Mouse (Mus musculus): ENCODE results near the gene Ppie. TPM values are rescaled to one million over a fixed set of nuclear protein-coding genes. Genes with fewer than 3 reads are reported as not detected.
"Not testable (repeated sequence)": the region's sequence is repeated elsewhere in the genome, so short reads cannot be mapped to it uniquely, and the experiment has no call there.

The Ppie gene
- polyA plus RNA-seq, 1 experiment from 2014 or later = 61.7 TPM

DNA sequence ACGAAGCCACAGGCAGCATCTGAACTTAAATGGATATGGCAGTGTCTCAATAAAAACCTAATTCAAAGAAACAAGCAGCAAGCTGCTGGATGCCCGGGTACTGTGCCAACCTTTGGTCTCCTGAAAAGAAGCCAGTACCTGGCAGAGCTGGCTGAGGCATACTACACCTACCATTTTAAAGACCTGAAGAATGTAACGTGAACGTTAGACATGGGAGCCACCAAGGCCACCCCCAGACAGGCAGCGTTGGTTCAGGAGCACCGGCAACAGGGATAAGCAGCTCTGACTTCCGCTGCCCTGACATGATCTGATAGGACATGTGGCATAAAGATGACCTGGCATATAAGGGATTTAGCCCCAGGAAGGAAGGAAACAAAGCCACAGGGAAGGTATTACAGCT is 13.1 kb downstream of the Ppie start:
- ATAC-seq (ENCODE audit: low FRiP score, low TSS enrichment) (no peak), DNase-seq (no peak)
- H3K27ac ChIP-seq (replicated peaks; ENCODE audit: low read depth, low read length) = no peak overlapping the region
- H3K4me1 ChIP-seq (ENCODE audit: control insufficient read depth, insufficient read depth, low read length) = no peaks in the 10 kb centered on the region
- 94% methylated on average over 7 of the region's 7 CpGs for WGBS
- H3K36me3 ChIP-seq (ENCODE audit: control insufficient read depth, insufficient read depth, low read length) = peaks cover 59% of the 10 kb centered on the region
- H3K27me3 ChIP-seq (ENCODE audit: control insufficient read depth, insufficient read depth, low read length) = no peaks in the 10 kb centered on the region
- no peak overlapping the region for H3K4me2 ChIP-seq (ENCODE audit: low read length)
- no peak overlapping the region for H3K9ac ChIP-seq (replicated peaks; ENCODE audit: low read length)
- H3K4me3 ChIP-seq (replicated peaks; ENCODE audit: low read depth, low read length) = no peak overlapping the region
- no peaks in the 10 kb centered on the region for H3K9me3 ChIP-seq (ENCODE audit: control insufficient read depth, low read length)

DNA sequence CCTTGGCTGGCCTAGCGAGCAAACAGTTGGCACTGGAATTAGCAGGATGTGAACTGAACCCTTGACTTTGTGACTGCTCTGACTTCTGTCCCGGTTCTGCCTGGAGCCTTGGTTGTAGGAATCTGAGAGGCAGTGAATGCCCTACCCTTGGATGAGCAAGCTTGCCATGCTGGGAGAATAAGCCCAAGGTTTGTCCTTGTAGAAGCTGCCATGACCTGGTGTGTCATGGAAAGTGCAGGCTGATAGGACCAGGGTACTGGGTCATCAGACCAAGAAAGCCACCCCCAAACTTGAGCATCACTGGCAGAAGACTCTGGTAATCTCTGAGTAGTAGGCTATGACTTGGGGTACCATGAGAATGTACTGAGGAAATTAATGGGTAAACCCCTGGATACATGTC is 18.5 kb downstream of the Ppie start:
- ATAC-seq (ENCODE audit: low FRiP score, low TSS enrichment) (no peak), DNase-seq (no peak)
- Histone ChIP-seq H3K9me3 (ENCODE audit: control insufficient read depth, low read length) (no peaks in the 10 kb centered on the region), H3K27ac (replicated peaks; ENCODE audit: low read depth, low read length) (no peak overlapping the region), H3K4me2 (ENCODE audit: low read length) (no peak overlapping the region), H3K4me1 (ENCODE audit: control insufficient read depth, insufficient read depth, low read length) (no peaks in the 10 kb centered on the region), H3K36me3 (ENCODE audit: control insufficient read depth, insufficient read depth, low read length) (peaks cover 11% of the 10 kb centered on the region), H3K27me3 (ENCODE audit: control insufficient read depth, insufficient read depth, low read length) (no peaks in the 10 kb centered on the region), H3K9ac (replicated peaks; ENCODE audit: low read length) (no peak overlapping the region), H3K4me3 (replicated peaks; ENCODE audit: low read depth, low read length) (no peak overlapping the region)
- 94% methylated on average over 2 of the region's 2 CpGs for WGBS

DNA sequence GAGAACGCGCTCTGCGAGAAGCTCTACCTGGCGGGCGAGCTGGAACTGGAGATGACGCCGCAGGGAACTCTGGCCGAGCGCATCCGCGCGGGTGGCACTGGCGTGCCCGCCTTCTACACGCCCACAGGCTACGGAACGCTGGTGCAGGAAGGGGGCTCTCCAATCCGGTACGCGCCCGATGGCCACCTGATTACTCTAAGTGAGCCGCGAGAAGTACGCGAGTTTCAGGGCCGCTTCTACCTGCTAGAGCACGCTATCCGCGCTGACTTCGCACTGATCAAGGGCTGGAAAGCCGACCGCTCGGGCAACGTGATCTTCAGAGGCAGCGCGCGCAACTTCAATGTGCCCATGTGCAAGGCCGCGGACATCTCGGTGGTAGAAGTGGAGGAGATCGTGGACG is 23.1 kb downstream of the Ppie start:
- not testable (repeated sequence) for H3K27me3 ChIP-seq (ENCODE audit: control insufficient read depth, insufficient read depth, low read length); H3K4me1 ChIP-seq (ENCODE audit: control insufficient read depth, insufficient read depth, low read length); H3K9me3 ChIP-seq (ENCODE audit: control insufficient read depth, low read length); H3K27ac ChIP-seq (replicated peaks; ENCODE audit: low read depth, low read length); H3K9ac ChIP-seq (replicated peaks; ENCODE audit: low read length); H3K36me3 ChIP-seq (ENCODE audit: control insufficient read depth, insufficient read depth, low read length)
- peak overlapping the region; percentile 49 for H3K4me2 ChIP-seq (ENCODE audit: low read length)
- peak; percentile 62; the same call in 1 of the 2 replicates for ATAC-seq (ENCODE audit: low FRiP score, low TSS enrichment)
- H3K4me3 ChIP-seq (replicated peaks; ENCODE audit: low read depth, low read length) = peak overlapping the region; percentile 34
- DNase-seq = peak; percentile 60
- 32% methylated on average over 24 of the region's 42 CpGs for WGBS

DNA sequence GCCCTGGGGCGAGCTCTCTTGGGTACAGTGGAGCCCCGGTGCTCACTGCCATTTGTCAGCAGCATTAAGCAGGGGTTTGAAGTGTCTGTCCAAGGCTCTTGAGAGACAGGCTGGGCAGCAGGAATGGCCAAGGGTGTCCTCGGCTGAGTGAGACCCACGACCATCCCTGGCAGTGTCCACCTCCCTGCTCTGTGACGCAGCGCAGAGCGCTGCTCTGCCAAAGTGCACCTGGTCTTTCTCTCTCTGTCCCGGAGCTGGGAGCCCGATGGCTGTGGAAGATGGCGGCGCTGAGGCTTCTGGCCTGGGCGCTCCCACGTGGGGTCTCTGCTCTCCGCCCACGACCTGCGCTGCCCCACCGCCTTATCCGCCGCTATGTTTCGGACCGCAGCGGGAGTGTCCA is 23.7 kb downstream of the Ppie start, which contains the start of gene Oxct2b:
Oxct2b (plus strand) TSS at position 256 of the 400 bp plus-strand sequence.
- ATAC-seq (ENCODE audit: low FRiP score, low TSS enrichment) = no peak; the same call in 1 of the 2 replicates
- 12% methylated on average over 22 of the region's 22 CpGs for WGBS

DNA sequence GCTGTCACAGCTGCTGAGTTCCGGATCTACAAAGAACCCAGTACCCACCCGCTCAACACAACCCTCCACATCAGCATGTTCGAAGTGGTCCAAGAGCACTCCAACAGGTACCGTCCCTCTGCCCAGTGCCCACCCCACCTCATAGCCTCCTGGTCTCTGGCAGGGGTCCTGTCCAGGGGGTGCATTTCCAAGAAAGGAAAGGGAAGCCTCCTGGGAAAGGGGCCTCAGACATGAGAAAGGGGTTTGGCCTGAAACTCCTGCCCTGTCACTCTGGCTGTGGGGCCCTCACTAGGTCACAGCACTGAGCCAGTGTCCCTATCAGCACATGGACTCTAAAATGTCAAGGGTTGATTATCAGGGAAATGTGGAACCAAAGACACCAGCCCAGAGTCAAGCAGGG is 25.1 kb downstream of the Ppie start:
- not testable (repeated sequence) for H3K4me1 ChIP-seq (ENCODE audit: control insufficient read depth, insufficient read depth, low read length); H3K9ac ChIP-seq (replicated peaks; ENCODE audit: low read length); H3K36me3 ChIP-seq (ENCODE audit: control insufficient read depth, insufficient read depth, low read length); H3K4me3 ChIP-seq (replicated peaks; ENCODE audit: low read depth, low read length); H3K9me3 ChIP-seq (ENCODE audit: control insufficient read depth, low read length); H3K4me2 ChIP-seq (ENCODE audit: low read length); H3K27me3 ChIP-seq (ENCODE audit: control insufficient read depth, insufficient read depth, low read length); ATAC-seq (ENCODE audit: low FRiP score, low TSS enrichment); H3K27ac ChIP-seq (replicated peaks; ENCODE audit: low read depth, low read length); DNase-seq
- 87% methylated on average over 4 of the region's 4 CpGs for WGBS

More for the DNA sequence above, 23.7 kb downstream of the Ppie start, which contains the start of gene Oxct2b:
- H3K36me3 ChIP-seq (ENCODE audit: control insufficient read depth, insufficient read depth, low read length) = no peaks in the 10 kb centered on the region
- peak within 1 kb of the TSS; percentile 49 for H3K4me2 ChIP-seq (ENCODE audit: low read length)
- DNase-seq = peak; percentile 50
- H3K27ac ChIP-seq (replicated peaks; ENCODE audit: low read depth, low read length) = no peak within 1 kb of the TSS
- H3K9ac ChIP-seq (replicated peaks; ENCODE audit: low read length) = peak within 1 kb of the TSS; percentile 39
- no peaks in the 10 kb centered on the region for H3K9me3 ChIP-seq (ENCODE audit: control insufficient read depth, low read length)
- H3K4me1 ChIP-seq (ENCODE audit: control insufficient read depth, insufficient read depth, low read length) = 0 out of 2 replicates have a peak, but pooled peaks cover 2% of the 10 kb centered on the region
- no peaks in the 10 kb centered on the region for H3K27me3 ChIP-seq (ENCODE audit: control insufficient read depth, insufficient read depth, low read length)
- H3K4me3 ChIP-seq (replicated peaks; ENCODE audit: low read depth, low read length) = peak within 1 kb of the TSS; percentile 34

GRCm38 (mm10) chr4:123112216-123112764 is 27.5 kb downstream of the Ppie start:
- Histone ChIP-seq H3K9me3 (ENCODE audit: control insufficient read depth, low read length) (no peaks in the 10 kb centered on the region), H3K4me2 (ENCODE audit: low read length) (no peak overlapping the region), H3K9ac (replicated peaks; ENCODE audit: low read length) (no peak overlapping the region), H3K4me1 (ENCODE audit: control insufficient read depth, insufficient read depth, low read length) (0 out of 2 replicates have a peak, but pooled peaks cover 2% of the 10 kb centered on the region), H3K27me3 (ENCODE audit: control insufficient read depth, insufficient read depth, low read length) (no peaks in the 10 kb centered on the region), H3K27ac (replicated peaks; ENCODE audit: low read depth, low read length) (no peak overlapping the region), H3K4me3 (replicated peaks; ENCODE audit: low read depth, low read length) (no peak overlapping the region), H3K36me3 (ENCODE audit: control insufficient read depth, insufficient read depth, low read length) (no peaks in the 10 kb centered on the region)
- 87% methylated on average over 8 of the region's 8 CpGs for WGBS
- DNase-seq (no peak), ATAC-seq (ENCODE audit: low FRiP score, low TSS enrichment) (no peak)

DNA sequence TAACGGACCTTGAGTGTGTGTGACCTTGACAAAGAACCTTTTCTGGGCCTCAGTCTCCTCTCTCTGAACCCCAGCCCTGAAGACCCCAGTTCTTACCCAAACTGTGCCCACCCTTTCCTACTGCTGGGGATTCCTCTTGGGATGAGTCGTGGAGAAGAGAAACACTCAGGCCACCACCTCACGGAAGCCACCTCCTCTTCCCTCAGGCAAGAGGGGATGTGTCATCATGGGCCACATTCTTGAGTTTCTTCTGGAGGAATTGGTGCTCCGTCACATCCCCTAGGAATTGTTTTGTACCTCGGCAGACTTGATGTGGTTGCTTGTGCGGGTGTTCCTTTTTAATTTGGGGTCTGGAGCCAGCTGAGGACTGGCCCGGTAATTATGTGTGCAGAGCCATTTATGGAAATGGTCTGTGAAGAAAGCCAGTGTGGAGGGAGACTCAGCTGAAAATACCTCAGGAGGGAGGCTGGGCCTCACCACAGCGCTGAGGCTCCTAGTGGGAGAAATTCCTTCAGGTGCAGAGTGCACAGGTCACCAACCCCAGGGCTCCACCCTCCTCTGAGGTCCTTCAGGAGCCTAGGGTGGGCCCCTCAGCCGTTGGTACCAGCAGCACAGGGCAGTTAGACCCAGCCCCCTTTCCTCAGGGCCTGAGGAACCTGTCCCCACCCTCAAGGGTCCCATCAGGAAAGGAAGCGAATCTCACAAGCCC is 28.3 kb downstream of the Ppie start:
- not testable (repeated sequence) for H3K4me2 ChIP-seq (ENCODE audit: low read length)

DNA sequence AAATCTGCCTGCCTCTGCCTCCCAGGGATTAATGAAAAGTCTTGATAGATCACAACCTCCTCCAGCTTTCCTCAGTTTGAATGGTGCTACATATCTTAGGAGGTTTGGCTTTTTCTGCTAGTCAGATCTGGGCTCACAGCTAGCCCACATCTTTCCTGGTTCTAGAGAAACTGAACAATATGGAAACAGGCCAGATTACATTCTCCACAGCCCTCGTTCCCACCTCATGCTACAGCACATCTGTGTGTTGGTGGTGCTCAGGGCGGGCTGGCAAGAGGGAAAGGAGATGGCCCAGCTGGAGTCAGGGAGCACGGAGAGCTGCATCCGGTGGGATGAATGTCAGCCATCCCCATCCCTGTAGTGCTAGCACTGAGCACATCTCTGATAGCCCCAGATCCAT is 29.0 kb downstream of the Ppie start:
- Histone ChIP-seq H3K27ac (replicated peaks; ENCODE audit: low read depth, low read length) (no peak overlapping the region), H3K4me1 (ENCODE audit: control insufficient read depth, insufficient read depth, low read length) (no peaks in the 10 kb centered on the region), H3K4me2 (ENCODE audit: low read length) (no peak overlapping the region), H3K9ac (replicated peaks; ENCODE audit: low read length) (no peak overlapping the region), H3K36me3 (ENCODE audit: control insufficient read depth, insufficient read depth, low read length) (no peaks in the 10 kb centered on the region), H3K4me3 (replicated peaks; ENCODE audit: low read depth, low read length) (no peak overlapping the region), H3K9me3 (ENCODE audit: control insufficient read depth, low read length) (no peaks in the 10 kb centered on the region), H3K27me3 (ENCODE audit: control insufficient read depth, insufficient read depth, low read length) (peaks cover 7% of the 10 kb centered on the region)
- WGBS = 90% methylated on average over 4 of the region's 4 CpGs
- ATAC-seq (ENCODE audit: low FRiP score, low TSS enrichment) = no peak
- DNase-seq = no peak

More for the DNA sequence above, 28.3 kb downstream of the Ppie start:
- not testable (repeated sequence) for H3K4me1 ChIP-seq (ENCODE audit: control insufficient read depth, insufficient read depth, low read length); H3K9ac ChIP-seq (replicated peaks; ENCODE audit: low read length); ATAC-seq (ENCODE audit: low FRiP score, low TSS enrichment); H3K9me3 ChIP-seq (ENCODE audit: control insufficient read depth, low read length); H3K4me3 ChIP-seq (replicated peaks; ENCODE audit: low read depth, low read length); H3K27me3 ChIP-seq (ENCODE audit: control insufficient read depth, insufficient read depth, low read length); DNase-seq; H3K27ac ChIP-seq (replicated peaks; ENCODE audit: low read depth, low read length); H3K36me3 ChIP-seq (ENCODE audit: control insufficient read depth, insufficient read depth, low read length)
- WGBS = 78% methylated on average over 10 of the region's 10 CpGs

- H3K9me3 ChIP-seq (ENCODE audit: control insufficient read depth, low read length) = no peaks in the 10 kb centered on the region
- no peaks in the 10 kb centered on the region for H3K36me3 ChIP-seq (ENCODE audit: control insufficient read depth, insufficient read depth, low read length)
- H3K4me2 ChIP-seq (ENCODE audit: low read length) = no peak overlapping the region
- peaks cover 28% of the 10 kb centered on the region for H3K27me3 ChIP-seq (ENCODE audit: control insufficient read depth, insufficient read depth, low read length)
- no peak overlapping the region for H3K9ac ChIP-seq (replicated peaks; ENCODE audit: low read length)
- DNase-seq = no peak
- no peak overlapping the region for H3K27ac ChIP-seq (replicated peaks; ENCODE audit: low read depth, low read length)
- no peak overlapping the region for H3K4me3 ChIP-seq (replicated peaks; ENCODE audit: low read depth, low read length)
- peaks cover 8% of the 10 kb centered on the region; the same call in 1 of the 2 replicates for H3K4me1 ChIP-seq (ENCODE audit: control insufficient read depth, insufficient read depth, low read length)
- no peak for ATAC-seq (ENCODE audit: low FRiP score, low TSS enrichment)
- 88% methylated on average over 5 of the region's 5 CpGs for WGBS
Observed at GRCm38 (mm10) chr4:123108056-123108455, 31.7 kb downstream of the Ppie start.
